Mouse (Mus musculus): Measurements from ENCODE around the gene Gm13030.
"Not testable (repeated sequence)": the region's sequence is repeated elsewhere in the genome, so short reads cannot be mapped to it uniquely, and the experiment has no call there.

Gm13030 gene

DNA sequence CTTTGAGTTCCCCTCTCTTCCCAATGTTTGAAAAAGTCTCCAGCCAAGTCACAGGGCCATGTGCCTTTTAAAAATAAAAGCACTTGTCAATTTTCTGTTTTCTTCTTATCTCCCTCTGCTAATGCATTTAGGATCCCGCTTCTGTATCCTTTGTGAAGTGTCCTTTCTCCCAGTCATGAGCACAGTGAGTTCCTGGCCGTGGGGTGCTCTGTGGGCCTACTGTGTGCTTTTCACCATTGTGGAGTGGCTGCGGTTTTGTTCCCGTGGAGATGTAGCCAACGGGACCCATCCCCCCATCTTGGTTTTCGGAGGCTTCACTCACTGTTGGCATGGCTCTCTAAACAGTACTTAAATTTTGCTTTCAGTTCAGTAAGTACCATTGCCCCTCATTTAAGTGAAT is 7.8 kb downstream of the Gm13030 start:
- DNase-seq (ENCODE audit: low spot score), result no peak

DNA sequence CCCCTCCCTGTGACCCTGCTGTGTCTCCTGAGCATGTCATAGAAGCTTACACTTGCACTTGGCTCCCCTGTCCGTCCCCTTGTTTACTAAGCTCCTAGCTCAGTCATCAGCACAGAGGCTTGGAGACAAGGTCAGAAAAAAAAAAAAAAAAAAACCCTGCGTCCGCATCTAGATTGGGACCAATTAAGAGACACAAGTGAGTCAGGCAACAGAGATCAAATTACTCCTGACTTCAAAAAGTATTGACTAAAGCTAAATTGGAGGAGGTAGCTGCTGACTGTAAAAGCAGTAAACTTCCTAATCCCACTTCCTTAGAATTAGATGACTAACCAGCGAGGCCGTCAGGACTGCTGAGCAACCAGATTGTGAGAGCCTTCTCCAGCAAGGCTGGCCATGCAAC is 8.7 kb downstream of the Gm13030 start:
- peak; percentile 54 for DNase-seq (ENCODE audit: low spot score)

DNA sequence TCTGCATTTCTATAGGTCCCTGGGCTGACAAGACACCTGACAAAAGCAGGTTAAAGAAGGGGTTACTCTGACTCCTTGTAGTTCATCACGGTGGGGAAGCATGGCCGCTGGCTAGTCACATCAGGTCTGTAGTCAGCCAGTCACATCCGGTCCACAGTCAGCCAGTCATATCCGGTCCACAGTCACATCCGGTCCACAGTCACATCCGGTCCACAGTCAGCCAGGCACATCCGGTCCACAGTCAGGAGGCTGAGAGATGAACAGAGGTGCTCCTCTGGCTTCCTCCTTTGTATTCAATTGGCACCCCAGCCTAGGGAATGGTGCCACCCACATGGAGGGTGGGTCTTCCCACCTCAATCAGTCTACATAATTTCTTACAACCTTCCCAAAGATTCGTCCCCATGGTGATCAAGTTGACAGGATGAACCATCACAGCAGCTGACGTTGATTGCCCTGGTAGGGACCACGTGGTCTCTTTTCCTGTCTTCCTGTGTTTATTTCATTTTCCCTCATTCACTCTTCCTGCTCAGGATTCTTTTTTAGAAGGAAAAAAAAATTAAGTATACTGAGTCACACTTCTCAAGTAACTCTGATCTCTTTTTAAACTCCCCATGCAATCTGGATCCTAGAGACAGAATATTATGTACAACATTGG is 10.3 kb downstream of the Gm13030 start, which contains the start of gene Pla2g5:
Gene Pla2g5, minus strand, starts transcription at position 139 of the 655 bp plus-strand sequence.
- no peak for DNase-seq (ENCODE audit: low spot score)

DNA sequence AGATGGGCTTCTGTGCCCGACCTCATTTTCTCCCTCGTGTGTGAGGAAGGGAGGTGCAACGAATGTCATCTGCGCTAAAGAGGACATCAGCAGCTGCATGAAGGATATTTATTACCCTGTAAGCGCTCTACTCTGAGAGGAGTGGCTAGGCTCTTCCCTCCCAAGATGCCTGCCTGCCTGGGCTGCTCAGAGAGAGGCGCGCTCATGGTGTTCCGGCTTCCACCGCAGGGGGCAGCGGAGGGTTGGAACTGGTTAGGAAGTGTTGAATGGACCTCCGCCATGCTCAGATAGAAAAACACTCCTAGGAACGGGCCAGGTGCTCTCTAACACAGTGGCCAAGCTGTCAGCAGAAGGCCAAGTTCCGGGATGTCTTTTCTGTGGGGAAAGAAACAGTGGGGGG is 14.0 kb downstream of the Gm13030 start:
- no peak for DNase-seq (ENCODE audit: low spot score)

DNA sequence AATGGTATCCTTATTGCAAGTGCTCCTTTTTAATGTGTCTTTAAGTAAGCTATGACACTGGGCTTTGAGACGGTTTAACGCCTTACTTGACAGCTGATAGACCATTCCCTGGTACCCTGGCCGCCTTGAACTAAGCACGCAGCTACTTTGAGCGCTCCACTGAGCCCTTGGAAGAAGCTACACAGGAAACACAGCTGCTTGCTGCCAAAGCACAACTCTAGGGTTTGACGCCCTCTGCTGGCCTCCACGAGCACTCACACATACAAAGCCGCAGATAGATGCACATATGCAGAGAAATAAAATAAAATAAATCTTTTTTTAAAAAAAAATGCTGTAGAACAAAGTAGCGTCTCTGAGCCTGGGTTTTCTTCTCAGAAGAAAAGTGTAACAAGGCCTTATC is 14.5 kb downstream of the Gm13030 start:
- DNase-seq (ENCODE audit: low spot score), result no peak

DNA sequence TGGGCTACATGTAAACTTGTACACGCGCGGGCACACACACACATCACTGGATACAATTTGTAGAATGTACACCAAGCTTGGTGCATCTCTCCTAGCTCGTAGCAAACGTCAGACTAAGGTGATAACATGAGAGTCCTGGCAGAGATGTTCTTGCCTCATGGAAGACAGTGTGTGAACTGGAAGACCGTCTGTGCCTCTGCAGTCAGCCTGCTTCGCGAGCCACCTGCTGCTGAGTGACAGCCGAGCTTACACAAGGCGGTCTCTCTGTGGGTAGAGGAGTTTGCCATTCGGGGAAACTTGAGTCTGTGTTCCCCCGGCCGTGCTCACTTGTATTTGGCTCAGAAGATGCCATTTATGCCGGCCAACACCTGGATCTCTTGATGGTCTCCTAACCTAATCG is 15.3 kb downstream of the Gm13030 start:
- DNase-seq (ENCODE audit: low spot score), result no peak

DNA sequence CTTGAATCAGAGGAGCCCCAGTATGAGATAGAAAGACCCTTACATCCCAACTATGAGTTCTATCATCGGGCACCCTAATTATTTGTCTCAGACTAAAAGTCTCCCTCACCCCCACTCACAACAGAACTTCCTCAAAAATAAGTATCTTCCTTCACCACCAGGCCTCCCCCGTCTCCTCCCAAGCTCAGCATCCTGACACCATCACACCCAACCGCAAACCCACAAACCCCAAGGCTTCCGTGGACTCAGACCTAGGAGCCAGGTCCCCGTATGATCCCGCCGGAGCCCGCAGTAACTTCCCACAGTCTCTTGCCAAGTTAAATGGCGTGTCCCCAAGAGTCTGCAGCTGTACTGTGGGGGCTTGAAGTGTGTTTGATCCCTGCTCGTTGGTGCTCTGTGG is 16.2 kb downstream of the Gm13030 start:
- DNase-seq (ENCODE audit: low spot score), result no peak

DNA sequence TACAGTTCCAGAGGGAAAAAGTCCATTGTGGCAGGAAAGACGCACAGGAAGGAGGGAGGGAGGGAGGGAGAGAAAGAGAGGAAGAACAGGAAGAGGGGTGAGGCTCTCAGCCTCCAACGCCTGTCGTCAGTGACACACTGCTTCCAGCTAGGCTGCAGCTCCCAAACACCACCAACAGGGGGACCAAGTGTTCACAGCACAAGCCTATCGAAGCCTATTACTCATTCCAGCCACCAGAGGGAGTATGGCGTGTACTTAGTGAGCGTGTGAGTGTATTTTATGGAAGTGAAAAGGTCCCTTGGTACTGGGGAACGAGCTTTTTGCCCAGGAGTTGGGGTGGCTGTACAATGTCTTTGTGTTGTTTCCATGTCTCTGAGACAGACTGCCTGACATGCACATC is 17.3 kb downstream of the Gm13030 start:
- DNase-seq (ENCODE audit: low spot score), result peak; percentile 77

DNA sequence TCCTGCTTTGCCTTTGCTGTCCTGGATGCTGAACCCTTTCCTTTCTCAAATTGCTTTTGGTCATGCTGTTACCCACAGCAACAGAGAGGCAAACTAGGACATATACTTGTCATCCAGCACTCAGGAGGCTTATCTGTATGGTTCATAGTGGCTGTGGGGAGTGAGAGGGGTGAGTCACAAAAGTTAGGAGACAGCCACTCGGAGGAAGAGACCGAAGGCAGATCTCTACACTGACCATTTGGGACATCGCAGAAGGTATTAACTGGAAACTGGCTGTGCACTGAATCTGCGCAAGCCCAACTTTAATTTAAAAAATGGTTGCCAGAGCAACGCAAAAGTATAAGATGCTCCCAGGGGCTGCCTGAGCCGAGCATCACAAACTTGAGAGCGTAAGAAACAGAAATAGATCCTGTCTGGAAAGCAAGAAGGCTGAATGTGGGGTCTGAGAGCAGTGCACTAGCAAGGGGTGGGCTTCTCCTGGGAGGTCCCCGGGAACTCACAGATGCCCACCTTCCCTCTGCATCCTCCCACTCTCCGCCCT is 18.6 kb downstream of the Gm13030 start:
- DNase-seq (ENCODE audit: low spot score), result no peak

DNA sequence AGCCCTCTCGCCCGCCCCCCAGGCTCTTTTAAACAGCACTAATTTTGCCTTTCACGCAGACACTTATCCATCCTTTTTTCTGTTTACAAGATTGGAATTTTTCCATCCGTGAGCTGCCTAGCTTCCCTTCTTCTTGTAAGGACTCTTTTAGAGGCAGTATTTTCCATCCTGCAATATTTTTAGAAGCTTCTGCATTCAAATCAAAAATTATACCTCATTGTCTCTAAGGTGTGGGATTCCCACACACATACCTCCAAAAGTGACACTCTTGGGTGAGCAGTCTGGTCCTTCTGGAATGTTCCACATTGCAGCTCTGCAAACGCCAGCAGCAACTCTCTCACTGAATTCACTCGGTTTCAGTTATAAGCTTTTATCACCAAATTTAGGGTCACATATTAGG is 20.8 kb downstream of the Gm13030 start:
- DNase-seq (ENCODE audit: low spot score), result no peak

DNA sequence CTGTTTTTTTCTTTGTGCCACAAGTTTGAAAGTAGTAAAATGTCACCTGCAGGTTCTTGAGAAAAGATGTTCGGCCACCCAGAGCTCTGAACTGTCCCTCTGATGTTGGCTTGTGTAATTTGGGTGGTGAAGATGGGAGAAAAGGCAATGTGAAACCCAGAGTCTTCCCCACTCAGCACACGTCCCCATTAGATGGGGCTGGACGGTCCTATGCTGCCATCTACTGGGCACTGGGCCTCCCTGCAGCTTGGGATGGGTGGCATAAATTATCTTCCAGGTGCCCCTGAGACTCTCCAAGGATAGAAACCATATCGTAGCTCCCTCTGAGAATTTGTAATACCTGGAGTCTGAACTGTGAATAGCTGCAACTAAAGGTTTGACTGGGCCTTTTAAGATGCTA is 22.3 kb downstream of the Gm13030 start:
- DNase-seq (ENCODE audit: low spot score), result peak; percentile 82

DNA sequence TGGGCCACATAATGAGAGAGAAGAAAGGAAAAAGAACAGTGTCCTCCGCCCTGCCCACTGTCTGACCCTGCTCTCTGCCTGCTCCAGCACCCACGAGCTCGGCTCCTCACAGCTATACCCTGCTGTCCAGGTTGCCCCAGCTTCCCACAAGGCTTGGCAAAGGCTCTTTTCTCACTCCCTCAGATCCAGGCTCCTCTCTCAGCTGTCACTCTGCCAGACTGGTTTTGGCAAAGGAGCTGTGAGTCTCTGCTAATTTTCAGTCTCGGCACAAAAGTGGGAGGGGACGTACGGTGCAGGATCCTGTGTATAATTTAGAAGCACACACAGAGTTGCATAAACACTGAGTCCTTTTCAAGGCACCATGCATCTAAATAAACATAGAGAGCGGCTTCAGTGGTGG is 32.4 kb downstream of the Gm13030 start:
- DNase-seq (ENCODE audit: low spot score), result peak; percentile 45

DNA sequence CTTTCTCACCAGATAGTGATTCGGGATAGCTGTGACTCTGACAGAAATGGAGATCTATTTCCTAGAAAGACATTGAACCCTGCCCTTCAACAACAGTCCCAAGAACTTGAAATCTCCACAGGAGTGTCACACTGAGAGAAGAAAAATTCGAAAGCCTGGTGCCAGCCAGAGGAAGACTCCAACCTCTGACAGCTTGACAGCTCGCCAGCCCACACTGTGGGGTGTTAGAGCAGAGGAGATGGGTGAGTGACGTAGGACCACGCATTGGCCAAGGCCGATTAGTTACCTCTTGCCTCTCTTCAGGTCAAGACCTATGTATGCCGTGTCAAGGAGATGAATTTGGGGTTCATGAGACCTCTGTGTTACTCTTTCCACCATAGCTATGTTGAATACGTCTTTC is 33.0 kb downstream of the Gm13030 start:
- DNase-seq (ENCODE audit: low spot score), result no peak

DNA sequence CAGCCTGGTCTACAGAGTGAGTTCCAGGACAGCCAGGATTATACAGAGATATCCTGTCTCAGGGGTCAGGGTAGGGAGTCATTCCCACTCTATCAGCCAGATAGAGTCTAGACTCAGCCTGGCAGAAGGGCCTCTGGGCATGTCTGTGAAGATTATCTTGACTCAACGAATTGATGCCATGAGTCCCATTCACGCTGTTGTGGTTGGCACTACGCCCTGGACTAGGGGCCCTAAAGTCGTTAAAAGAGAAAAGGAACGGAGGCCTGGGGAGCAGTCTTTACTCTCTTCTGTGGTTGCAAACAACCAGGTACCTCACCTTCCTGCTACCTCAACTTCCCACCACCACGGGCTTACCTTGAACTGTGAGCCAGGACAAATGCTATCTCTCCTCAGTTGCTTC is 34.0 kb downstream of the Gm13030 start:
- DNase-seq (ENCODE audit: low spot score), result no peak

DNA sequence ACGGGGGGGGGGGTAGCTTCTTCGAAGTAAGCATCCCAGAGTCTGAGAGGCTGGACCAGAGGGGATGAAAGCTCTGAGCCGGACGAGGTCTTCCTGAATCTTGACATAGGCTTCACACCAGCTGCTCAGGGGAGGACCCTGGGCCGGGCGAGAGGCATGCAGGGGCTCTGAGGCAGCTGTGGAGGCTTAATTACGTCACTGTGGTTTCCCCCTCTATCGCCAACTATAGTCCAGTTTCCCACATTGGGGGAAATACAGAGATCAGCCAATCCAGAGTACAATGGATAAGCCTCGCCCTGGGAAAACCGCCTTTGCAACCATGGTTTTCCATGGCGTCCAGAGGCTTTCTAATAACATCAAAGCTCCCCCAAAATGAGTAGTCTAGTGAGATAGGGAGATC is 46.6 kb downstream of the Gm13030 start:
- DNase-seq (ENCODE audit: low spot score), result no peak

DNA sequence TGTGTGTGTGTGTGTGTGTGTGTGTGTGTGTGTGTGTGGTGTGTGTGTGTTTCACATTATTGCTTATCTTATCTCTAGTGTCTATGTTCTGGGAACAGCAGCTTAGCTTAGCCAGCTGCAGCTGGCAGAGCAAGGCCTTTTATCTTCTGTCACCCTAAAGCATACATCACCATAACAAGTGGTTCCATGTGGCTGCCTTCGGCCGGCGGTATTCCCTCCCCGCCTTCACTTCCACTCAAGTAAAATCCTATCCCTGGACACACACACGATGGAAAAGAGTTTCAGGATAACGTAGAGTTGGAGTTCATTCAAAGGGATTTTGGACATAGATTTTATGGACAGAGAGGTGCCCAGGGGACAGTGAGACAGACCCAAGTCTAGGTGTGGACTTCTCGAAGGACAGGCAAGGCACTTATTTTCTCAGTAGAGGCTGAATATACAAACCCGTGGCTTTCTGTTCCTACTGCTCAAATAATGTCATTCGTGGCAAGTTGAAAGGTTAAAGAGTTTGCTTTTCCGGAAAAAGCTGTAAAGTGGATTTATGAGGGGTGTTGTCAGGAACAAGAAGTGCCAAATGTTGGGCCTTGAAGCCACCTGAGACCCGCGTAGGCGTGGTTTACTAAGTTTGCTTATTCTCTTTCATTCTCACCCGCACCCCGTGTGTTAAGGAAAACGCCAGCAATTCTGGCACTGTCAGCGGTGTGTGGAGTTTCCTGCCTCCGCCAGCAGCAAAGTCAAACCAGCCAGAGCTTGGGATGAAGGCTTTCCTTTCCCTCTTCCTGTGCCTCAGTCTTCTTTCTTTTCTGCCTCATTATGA is 47.8 kb downstream of the Gm13030 start:
- peak; percentile 49 for DNase-seq (ENCODE audit: low spot score)

DNA sequence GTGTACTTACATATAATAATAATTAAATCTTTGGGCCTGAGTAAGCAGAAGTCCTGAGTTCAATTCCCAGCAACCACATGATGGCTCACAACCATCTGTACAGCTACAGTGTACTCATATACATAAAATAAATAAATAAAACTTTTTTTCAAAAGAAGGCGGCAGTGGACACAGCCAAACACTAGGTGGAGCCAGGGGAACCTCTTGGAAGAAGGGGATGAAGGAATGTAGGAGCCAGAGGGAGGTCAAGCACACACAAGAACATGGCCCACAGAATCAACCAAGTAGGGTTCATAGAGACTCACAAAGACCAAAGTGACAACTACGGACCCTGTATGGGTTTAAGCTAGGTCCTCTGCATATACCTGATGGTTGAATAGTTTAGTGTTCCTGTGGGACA is 49.1 kb downstream of the Gm13030 start:
- DNase-seq (ENCODE audit: low spot score), result peak; percentile 36

DNA sequence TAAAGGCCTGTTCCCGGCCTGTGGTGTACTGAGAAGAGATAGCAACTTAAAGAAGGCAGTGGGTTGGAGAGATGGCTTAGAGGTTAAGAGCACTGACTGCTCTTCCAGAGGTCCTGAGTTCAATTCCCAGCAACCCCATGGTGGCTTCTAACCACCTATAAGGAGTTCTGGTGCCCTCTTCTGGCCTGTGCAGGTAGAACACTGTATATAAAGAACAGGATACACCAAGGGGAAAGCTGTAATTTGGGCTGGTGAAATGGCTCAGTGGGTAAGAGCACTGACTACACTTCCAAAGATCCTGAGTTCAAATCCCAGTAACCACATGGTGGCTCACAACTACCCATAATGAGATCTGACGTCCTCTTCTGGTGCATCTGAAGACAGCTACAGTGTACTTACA is 49.6 kb downstream of the Gm13030 start:
- not testable (repeated sequence) for DNase-seq (ENCODE audit: low spot score)

DNA sequence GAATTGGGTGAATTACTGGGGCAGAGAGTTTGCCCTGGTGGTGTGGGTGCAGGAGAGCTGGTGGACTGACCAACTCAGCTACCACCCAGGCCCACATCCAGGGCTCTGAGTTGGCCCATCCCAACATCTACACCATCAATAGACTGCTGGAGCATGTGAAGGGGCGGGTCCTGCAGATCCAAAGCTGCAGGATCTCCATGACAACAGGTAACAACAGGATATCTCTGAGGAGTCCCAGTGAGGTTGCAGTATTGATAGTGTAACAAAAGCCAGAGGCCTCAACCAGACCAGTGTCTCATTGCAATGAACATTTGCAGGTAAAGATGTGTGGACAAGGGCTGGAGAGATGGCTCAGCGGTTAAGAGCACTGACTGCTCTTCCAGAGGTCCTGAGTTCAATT is 52.7 kb downstream of the Gm13030 start:
- peak; percentile 29 for DNase-seq (ENCODE audit: low spot score)
